Mouse (Mus musculus): Measurements from ENCODE around the gene Dleu7.
A peak's percentile ranks its signal among the peaks of the same experiment; 100 is the strongest.

Gene Dleu7

DNA sequence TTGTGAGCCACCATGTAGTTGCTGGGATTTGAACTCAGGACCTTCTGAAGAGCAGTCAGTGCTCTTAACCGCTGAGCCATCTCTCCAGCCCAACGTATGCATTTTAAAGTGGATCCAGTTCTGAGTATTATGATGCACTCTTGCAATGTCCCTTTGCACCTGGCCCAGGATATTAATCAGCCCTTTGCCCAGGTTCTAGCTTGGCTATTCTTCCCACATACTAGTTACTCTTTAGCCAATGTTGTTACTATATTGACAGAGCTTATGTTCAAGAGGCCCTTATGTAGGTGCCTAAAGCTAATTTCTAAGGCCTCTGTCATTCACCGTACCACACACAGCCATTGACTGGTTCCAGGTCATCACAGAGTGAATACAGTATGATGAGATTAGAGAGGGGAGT, 4.1 kb downstream of the Dleu7 start:
- no peak for DNase-seq (ENCODE audit: low spot score in 2 of 2)

DNA sequence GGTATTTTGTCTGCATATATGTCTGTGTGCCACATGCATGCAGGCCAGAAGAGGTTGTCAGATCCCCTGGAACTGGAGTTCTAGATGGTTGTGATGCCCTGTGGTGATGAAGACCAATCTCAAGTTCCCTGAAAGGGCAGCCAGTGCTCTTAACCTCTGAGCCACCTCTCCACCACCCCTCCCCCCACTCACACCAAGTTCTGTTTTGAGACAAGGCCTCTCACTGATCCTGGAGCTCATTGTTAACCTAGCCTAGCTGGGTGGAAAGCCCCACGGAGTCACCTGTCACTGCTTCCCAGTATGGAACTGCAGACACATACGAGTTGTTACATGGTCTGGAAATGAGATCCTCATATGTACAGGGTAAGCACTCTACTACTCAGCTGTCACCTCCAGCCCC, 9.9 kb downstream of the Dleu7 start:
- no peak for DNase-seq (ENCODE audit: low spot score in 2 of 2)

DNA sequence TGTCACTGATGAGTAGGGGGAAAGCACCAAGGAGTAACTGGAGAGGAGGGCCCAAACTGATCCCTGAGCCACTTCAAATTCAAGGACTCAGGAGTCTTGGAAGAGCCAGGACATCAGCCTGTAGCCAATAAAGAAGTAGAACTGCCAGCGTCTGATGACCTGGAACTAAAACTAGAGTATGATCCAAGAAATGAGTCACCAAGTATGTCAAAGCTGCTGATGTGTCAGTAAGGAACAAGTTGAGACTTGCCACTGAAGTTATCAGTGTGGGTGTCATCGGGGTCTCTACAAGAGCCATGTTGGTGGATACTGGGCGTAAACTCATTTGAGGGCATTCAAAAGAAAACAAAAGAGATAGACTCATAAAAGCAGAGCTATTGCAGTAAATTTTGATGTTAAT, 19.2 kb downstream of the Dleu7 start:
- no peak for DNase-seq (ENCODE audit: low spot score in 2 of 2)

DNA sequence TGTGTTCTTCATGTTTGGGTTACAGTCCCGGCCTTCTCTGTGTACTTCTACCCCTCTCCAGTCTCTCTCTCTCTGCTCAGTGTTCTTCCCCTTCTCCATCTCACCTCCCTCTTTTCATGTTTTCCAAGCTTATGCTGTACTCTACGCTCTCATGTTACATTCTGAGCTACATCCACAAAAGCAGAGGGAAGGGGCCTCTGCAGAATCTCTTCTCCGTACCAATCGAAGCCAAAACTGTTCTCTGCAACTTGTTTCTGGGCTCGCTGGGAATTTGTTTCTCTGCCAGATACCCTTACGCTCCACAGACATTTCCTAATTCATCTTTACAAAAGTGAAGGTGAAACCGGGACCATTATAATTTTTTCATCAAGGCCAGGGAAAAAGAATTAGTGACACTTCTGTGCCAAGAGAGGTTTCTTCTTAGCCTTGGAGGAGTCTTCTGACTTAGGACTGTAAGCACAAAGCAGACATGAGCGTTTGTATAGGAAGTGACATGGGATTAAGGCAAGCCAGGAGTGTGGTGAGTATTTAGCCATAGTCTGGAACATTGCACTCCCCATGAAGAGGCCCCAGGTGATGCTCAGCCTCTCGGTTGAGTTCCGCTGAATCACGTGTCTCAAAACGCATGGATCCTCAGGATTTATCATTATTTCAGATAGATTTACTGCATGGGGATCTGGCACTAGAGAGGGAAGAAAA, 22.0 kb downstream of the Dleu7 start:
- DNase-seq (ENCODE audit: low spot score in 2 of 2): no peak

DNA sequence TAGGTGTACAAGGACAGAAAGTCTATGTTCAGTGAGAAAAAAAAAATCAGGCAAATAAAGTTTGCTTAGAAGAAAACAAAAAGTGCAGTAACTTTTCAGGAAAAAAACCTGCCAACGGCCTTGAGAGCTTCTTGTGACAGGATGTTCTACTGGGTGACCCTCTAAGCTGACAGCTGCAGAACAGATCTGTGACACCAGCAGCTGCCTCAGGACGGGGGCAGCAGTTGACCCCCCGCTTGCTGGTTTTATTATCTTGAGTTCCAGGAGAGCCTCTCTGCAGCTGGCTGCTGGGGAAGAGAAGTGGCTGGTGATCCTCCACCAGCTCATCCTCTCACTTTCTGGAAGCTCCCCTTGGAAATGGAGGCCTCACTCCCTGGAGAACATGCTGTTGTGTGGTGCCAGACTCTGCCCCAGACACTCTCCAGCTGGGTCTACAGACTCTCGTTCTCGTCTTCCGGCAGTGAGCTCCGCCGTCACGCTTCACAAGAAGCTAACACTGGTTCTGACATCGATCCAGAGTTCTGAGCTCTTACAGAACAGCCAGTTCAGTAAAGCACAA, 33.8 kb downstream of the Dleu7 start:
- no peak for DNase-seq (ENCODE audit: low spot score in 2 of 2)

DNA sequence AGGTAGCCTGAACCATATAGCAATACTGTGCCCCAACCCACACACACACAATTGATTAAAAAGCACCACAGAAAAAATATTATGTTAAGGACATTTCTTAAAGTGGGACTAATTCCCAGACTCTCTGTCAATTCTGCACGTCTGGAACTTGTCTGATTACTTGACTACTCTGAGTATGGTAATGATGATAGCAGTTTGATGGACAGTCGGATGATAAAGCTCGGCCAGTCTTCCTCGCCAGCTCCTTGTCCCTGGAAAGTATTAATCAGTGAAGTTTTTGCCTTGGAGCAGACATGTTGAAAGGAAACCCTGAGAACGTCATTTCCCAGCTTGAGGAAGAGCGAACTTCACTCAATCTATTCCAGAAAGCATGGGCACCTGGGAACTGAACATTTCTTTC, 34.7 kb downstream of the Dleu7 start:
- no peak for DNase-seq (ENCODE audit: low spot score in 2 of 2)

DNA sequence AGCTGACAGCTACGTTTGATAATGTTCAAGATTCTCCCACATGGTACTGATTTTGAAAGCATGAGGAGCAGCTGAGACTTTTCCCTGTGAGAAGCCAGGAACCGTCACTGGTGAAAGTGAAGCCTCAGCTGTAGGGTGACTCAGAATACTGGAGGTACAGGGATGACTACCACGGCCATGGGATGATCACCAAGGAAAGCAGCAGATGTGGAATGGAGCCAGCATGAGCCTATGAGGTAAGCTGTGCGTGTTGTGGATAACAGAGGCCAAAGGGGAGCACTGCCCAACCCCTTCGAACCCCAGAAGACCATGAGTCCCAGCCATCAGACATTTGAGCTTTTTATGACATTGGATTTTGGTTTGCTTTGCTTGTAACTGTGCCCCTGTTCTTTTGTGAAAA, 36.8 kb downstream of the Dleu7 start:
- DNase-seq (ENCODE audit: low spot score in 2 of 2): no peak

DNA sequence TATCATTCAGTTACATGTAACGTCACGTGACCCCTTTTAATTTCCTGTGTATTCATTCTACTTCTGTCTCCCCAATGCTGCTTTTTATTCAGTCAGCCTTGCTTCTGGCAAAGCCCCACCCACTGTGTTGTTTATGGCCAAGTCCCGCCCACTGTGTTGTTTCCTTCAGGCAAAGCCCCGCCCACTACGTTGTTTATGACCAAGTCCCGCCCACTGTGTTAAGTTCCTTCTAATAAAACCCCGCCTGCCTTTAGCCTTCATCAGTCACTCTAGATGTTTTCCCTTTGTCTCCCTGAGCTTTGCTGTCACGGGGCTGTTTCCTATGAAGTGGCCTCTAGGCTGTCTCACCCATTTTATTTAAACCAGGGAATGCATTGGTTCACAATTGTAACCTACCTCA, 38.5 kb downstream of the Dleu7 start:
- no peak for DNase-seq (ENCODE audit: low spot score in 2 of 2)

DNA sequence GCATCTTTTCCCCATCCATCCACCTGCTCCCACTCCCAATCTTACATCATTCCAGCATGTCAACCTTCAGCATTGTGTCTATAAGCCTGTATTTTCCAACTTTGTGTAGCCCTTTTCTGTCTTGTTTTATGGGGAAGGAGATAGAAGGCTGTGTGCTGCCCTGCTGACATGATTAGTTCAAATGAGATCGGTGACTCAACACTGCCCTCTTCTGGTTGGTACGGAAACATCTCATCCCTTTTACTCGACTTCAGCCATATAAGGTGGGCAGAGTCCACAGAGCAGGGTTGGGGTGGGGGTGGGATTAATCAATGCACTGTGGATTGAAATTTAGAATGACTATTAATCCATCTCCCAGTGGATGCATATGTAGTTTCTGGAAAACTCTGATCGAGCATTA, 40.8 kb downstream of the Dleu7 start:
- DNase-seq (ENCODE audit: low spot score in 2 of 2): peak; percentile 16 to 58

DNA sequence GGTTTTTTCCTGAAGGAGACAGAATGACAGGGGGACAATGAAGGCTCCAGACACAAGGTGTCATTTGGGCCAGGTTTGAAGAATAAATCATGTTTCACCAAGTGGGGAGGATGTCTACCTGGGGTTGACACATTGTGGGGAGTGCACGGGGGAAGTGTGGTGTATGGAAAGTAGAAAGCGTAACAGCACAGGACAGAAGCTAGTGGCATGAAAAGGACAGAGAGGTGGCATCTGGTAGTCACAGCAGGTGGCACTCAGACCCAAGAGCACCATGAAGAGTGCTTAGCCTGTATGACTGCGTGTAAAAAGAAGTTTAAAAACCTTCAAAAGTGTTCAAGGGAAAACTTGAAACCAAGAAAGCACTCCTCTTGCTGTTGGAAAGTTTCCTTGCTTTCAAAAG, 42.8 kb downstream of the Dleu7 start:
- DNase-seq (ENCODE audit: low spot score in 2 of 2): no peak

DNA sequence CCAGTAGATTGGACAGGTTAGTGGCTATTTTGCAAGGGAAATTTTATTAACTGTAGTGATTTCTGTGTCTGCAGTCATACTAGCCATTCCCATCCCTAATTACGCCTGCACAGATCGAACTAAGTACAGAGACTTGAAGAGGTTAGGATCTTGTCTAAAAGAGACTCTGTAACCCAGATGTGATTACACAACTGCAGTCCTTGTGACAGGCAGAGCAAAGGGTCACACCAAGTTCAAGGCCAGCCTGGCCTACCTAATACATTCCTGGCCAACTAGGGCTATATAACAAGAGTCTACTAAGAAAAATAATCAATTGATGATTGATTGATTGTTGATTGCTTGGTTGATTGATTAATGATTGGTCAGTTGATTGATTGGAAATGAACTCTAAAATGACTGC, 43.6 kb downstream of the Dleu7 start:
- DNase-seq (ENCODE audit: low spot score in 2 of 2): no peak

DNA sequence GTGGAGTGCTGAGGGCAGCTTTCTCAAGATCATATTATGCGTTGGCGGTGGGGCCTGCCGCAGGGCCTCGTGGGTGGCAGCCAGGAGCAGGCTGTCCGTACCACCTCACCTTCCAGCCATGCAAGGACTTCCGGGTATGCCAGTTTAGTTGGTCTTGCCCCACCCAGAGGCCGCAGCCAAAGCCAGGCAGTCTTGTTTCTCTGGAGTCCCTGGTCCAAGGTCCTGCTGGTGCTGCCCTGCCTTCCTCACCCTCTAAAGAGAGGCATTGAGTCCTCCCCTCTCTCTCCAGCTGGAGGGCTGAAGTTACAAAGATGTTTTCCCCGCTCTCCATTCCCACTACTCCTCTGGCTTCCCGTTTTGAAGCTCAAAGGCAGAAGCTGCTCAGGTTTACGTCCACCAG, 44.1 kb downstream of the Dleu7 start:
- no peak for DNase-seq (ENCODE audit: low spot score in 2 of 2)

DNA sequence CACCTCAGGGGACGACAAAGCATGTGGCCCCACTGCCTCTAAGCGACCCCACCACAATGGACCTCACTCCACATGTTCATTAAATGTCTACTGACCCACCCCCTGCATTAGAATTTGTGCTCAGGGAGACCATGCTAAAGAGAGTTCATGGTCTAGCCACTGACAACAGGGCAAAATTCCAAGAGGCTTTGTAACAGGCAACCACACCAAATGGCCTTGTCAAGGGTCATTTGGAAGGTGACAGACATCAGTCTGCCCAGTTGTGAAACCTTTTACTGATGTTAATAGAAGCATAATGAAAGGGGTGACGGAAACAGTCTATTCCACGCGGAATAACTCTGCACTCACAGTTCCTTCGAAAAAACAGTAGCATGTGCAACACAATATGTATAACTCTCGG, 44.5 kb downstream of the Dleu7 start:
- no peak for DNase-seq (ENCODE audit: low spot score in 2 of 2)

DNA sequence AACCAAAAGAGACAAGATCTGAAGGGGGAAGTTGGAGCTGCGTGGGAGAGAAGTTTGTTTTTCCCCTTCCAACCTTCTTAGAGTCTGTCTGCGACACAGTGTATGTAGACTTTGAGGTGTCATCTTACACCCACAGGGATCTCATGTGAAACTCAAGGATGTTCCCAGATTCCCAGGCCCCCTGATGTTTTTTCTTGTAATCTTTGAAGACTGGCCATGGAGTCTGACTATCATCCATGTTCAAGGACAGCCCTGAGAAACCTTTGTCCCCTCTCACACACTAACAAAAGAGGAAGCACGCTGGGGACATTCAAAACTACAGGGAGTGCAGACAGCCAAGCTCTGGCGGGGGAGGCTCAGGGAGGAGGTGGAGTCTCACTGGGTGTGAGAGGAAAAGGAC, 47.3 kb downstream of the Dleu7 start:
- DNase-seq (ENCODE audit: low spot score in 2 of 2): no peak

DNA sequence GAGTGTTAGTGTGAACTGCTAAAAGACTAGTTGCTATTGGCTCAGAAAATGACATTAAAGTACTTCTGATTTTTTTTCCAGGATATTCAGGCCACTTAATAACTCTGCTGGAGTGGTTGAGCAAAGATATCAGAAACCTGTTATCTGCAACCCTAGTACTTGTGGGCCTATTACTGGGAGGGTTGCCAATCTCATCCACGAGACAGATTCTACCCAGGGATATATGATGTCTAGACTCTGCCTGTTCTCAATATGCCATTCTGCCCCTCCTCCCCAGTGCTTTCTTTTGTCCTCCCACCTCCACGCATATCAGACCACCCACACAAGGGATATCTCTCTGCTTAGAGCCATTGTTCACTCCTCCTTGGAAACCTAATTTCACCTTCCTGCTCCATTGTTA, 49.3 kb downstream of the Dleu7 start:
- DNase-seq (ENCODE audit: low spot score in 2 of 2): no peak

DNA sequence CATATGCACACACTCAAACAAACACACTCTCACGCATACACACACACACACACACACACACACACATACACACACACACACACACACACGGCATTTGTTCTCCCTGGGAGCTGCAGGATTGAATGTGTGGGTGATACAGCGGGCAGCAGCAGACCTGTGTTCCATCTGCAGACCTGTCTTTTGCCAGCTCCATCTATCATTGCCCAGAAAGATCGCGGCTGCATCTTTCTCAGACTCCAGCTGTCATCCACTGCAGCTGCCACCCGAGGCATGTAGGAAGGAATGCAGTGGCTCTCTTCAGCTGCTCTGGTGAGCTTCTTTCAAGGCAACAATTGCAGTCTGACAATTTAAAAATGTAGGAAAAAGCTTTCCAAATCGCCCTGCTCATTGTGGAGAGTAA, 56.9 kb downstream of the Dleu7 start:
- no peak for DNase-seq (ENCODE audit: low spot score in 2 of 2)

DNA sequence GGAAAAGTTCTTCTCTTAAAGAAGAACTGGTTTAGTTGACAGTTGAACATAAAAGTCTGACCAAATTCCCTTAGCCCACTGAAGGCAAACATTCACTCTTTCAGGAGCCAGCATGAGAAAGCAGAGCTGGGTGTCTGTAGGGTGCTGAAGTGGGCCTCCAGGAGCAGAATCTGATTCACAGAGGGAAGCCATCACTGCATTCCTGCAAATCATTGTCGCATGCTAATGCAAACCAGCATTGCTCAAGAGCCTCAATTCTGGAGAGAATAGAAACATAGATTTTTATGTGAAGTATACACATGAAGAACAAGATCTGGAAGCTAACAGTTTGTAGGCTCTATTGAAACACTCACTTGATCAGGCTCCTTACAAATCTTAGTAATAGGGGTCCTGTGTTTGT, 57.6 kb downstream of the Dleu7 start:
- DNase-seq (ENCODE audit: low spot score in 2 of 2): no peak

DNA sequence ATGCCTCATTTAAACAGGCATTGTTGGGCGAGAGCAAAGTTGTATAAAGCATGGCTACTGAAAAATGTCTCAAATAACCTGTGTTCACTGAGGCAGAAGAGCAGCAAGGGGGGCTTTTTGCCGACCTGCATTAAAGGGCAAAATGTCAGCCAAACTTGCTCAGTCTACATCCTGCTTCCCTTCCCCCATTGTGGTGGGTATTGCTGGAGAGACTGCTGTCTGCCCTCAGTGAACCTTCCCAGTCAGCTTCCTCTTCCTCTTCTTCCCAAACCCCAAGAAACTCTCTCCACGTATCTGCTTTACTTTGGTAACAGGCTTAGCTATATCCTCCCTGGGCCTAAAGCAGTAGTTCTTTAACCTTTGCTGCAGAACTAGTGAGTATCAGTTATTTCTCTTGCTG, 61.9 kb downstream of the Dleu7 start:
- DNase-seq (ENCODE audit: low spot score in 2 of 2): no peak

DNA sequence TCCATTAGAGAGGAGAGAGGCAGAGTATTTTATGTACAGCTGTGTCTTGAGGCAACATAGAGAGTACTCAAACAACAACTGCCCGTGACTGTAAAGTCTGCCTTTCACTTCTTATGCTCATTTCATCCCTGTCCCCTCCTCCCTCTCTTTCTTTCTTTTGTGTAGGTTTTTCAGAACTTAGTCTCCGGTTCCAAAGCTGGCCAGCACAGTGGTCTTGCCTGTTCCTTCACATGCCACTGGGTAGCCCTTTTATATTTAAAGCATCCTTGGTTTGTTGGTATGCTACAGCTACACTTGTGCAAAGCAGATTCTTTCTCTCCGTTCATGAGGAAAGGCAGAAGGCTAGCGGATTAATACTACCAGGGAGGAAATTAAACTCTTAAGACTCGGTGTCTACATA, 65.7 kb downstream of the Dleu7 start:
- no peak for DNase-seq (ENCODE audit: low spot score in 2 of 2)

DNA sequence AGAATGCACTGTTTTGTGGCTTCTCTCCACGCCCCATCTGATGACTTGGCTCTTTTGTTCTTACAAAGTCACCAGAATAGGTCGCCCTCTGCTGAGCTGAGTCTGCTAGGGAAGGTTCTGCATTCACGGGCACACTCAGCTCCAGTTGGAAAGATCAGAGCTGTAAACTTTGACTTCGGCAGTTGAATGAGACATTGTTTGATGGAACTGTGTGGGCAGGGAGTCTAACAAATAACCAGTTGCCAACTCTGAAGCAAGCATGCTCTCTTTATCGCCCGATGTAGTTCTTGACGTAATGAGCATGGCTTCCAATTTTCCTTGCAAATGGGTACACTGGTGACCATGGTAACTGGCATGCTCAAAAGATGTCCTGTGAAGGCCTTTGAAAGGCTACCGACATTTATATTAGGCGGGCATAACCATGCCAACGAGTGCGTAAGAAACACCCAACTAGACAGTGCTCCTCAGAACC, 66.2 kb downstream of the Dleu7 start:
- DNase-seq (ENCODE audit: low spot score in 2 of 2): peak; percentile 23 to 28

Measured in frontal cortex, postnatal 14 days (tissue).